Mouse (Mus musculus) hindbrain, postnatal 0 days (tissue): ENCODE results near the gene Mecr. TPM values are rescaled to one million over a fixed set of nuclear protein-coding genes. Genes with fewer than 3 reads are reported as not detected.

Source experiments
- ATAC-seq: fragments of 200-750 bp; cut with Nextera tagmentation; 2 replicates; pipeline ENCODE4 v1.8.0; 2017; ENCODE audit warnings: mild to moderate bottlenecking, moderate TSS enrichment, moderate library complexity
- DNase-seq: peaks from one replicate; pipeline ENCODE4 v3.0.0-alpha.2; 2015; ENCODE audit warnings: low spot score
- H3K27ac ChIP-seq: fragments of 300-500 bp; sonication (generic); 2 replicates; pipeline ENCODE4 v1.5.1; 2014; ENCODE audit warnings: mild to moderate bottlenecking
- H3K27me3 ChIP-seq: fragments of 300-500 bp; sonication (generic); 2 replicates; pipeline ENCODE4 v1.6.1; 2014; ENCODE audit warnings: low read length, mixed read lengths; ENCODE audit not compliant: insufficient read depth
- H3K36me3 ChIP-seq: fragments of 300-500 bp; sonication (generic); 2 replicates; pipeline ENCODE4 v1.6.1; 2014; ENCODE audit warnings: low read length, mixed read lengths; ENCODE audit not compliant: insufficient read depth
- H3K4me1 ChIP-seq: fragments of 300-500 bp; sonication (generic); 2 replicates; pipeline ENCODE4 v1.6.1; 2014; ENCODE audit warnings: antibody characterized with exemption, low read length, mixed read lengths; ENCODE audit not compliant: insufficient read depth
- H3K4me2 ChIP-seq: fragments of 300-500 bp; sonication (generic); 2 replicates; pipeline ENCODE4 v1.6.1; 2014; ENCODE audit warnings: low read depth, mild to moderate bottlenecking, low read length, moderate library complexity, mixed read lengths
- H3K4me3 ChIP-seq: fragments of 300-500 bp; sonication (generic); 2 replicates; pipeline ENCODE4 v1.5.1; 2014; ENCODE audit warnings: low read length
- H3K9ac ChIP-seq: fragments of 300-500 bp; sonication (generic); replicated peaks from 2 replicates; pipeline ENCODE4 v1.6.1; 2014; ENCODE audit warnings: mild to moderate bottlenecking, low read length, moderate library complexity, mixed read lengths
- H3K9me3 ChIP-seq: fragments of 300-500 bp; sonication (generic); 2 replicates; pipeline ENCODE4 v1.6.1; 2016; ENCODE audit warnings: low read length, mixed read lengths
- CTCF ChIP-seq: IDR thresholded peaks from 2 replicates; pipeline ENCODE4 v1.5.1; 2016; ENCODE audit warnings: antibody characterized with exemption, control low read depth, low read depth
- WGBS: fragments of 180-500 bp; shearing (Covaris S2); extraction: QIAGEN DNeasy Blood & Tissue Kit; methylation state at CpG from one replicate; pipeline ENCODE4 v1.1.7; 2014; 5-methylcytosine and 5-hydroxymethylcytosine counted together
- polyA plus RNA-seq: library from polyadenylated mRNA; unstranded; fragments of >200 nt; fragmentation: Nextera tagmentation; extraction: Ambion mirVana; gene quantifications from 2 replicates; pipeline ENCODE4 v1.2.1, GENCODE M21; 2015
- total RNA-seq: library from RNA; depleted of rRNA; stranded (reverse); fragments of >200 nt; gene quantifications from 2 replicates; pipeline ENCODE4 v1.2.3, GENCODE M21; 2014

The Mecr gene
- total and polyA plus RNA-seq, 2 experiments from 2014 or later = 21.5 to 33.8 TPM

GRCm38 (mm10) chr4:131822583-131822982 lies 20.7 kb upstream of the Mecr start:
- Histone ChIP-seq H3K9me3 (no peaks in the 10 kb centered on the region), H3K9ac (no peak overlapping the region), H3K36me3 (no peaks in the 10 kb centered on the region), H3K27ac (no peak overlapping the region), H3K4me1 (peaks cover 13% of the 10 kb centered on the region; the same call in 1 of the 2 replicates), H3K4me2 (no peak overlapping the region), H3K27me3 (no peaks in the 10 kb centered on the region), H3K4me3 (no peak overlapping the region)
- ATAC-seq (no peak), DNase-seq (no peak)
- no peak for TF ChIP-seq CTCF
- WGBS = 87% methylated on average over 3 of the region's 3 CpGs

GRCm38 (mm10) chr4:131824939-131825338 lies 18.3 kb upstream of the Mecr start:
- H3K9ac ChIP-seq = no peak overlapping the region
- H3K9me3 ChIP-seq = no peaks in the 10 kb centered on the region
- no peak for TF ChIP-seq CTCF
- DNase-seq = no peak
- H3K4me3 ChIP-seq = no peak overlapping the region
- H3K4me1 ChIP-seq = peaks cover 18% of the 10 kb centered on the region; the same call in 1 of the 2 replicates
- no peak overlapping the region for H3K27ac ChIP-seq
- WGBS = 28% methylated on average over 3 of the region's 3 CpGs
- no peaks in the 10 kb centered on the region for H3K36me3 ChIP-seq
- no peak overlapping the region for H3K4me2 ChIP-seq
- no peaks in the 10 kb centered on the region for H3K27me3 ChIP-seq
- ATAC-seq = no peak

DNA sequence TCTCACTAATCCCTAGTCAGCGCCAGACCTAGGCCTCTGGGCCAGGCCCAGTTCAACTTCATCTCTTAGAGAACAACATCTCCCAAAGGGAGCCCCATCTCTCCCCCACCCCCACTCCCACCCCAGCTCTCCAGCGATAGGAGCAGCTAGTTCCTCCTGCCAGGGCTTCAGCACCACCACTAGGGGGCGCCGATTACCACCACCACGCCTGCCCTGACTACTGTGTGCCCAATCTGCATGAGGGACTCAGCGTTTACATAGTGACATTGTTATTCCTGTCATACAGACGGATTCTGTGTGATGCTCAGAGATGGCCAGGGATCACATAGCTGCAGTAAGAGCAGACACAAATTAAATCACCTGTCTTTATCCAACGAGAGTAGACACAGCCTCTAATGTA lies 17.4 kb upstream of the Mecr start:
- ATAC-seq = no peak
- no peak for DNase-seq
- no peak overlapping the region for H3K9ac ChIP-seq
- no peak overlapping the region for H3K4me3 ChIP-seq
- no peak overlapping the region for H3K27ac ChIP-seq
- no peak overlapping the region for H3K4me2 ChIP-seq
- WGBS = 52% methylated on average over 8 of the region's 8 CpGs
- peak; percentile 62 for TF ChIP-seq CTCF
- H3K4me1 ChIP-seq = peaks cover 16% of the 10 kb centered on the region; the same call in 1 of the 2 replicates
- no peaks in the 10 kb centered on the region for H3K27me3 ChIP-seq
- no peaks in the 10 kb centered on the region for H3K36me3 ChIP-seq
- no peaks in the 10 kb centered on the region for H3K9me3 ChIP-seq

DNA sequence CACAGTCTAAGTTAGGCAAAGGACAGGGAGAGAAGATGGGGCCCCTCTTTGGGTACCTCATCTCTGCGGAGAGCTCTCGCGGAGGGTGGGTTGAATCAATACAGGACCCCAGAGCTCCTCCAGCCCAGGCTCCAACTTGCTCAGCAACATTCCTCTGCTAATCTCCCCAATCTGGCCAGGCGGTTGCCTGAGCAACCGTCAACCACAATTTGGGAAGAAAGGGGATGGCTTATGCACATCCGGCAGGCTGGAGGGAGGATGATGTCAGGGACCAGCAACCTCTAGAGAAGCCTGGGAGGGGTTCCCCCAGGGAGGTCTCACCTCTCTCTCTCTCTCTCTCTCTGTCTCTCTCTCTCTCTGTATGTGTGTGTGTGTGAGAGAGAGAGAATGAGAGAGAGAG lies 16.4 kb upstream of the Mecr start:
- H3K9ac ChIP-seq = no peak overlapping the region
- no peaks in the 10 kb centered on the region for H3K36me3 ChIP-seq
- no peaks in the 10 kb centered on the region for H3K27me3 ChIP-seq
- no peak overlapping the region for H3K4me2 ChIP-seq
- ATAC-seq = no peak; the same call in 1 of the 2 replicates
- peaks cover 6% of the 10 kb centered on the region; the same call in 1 of the 2 replicates for H3K4me1 ChIP-seq
- DNase-seq = peak; percentile 46
- no peaks in the 10 kb centered on the region for H3K9me3 ChIP-seq
- 11% methylated on average over 6 of the region's 6 CpGs for WGBS
- H3K27ac ChIP-seq = no peak overlapping the region
- H3K4me3 ChIP-seq = no peak overlapping the region
- TF ChIP-seq CTCF = no peak

- 78% methylated on average over 8 of the region's 8 CpGs for WGBS
- no peak for TF ChIP-seq CTCF
- Histone ChIP-seq H3K9me3 (no peaks in the 10 kb centered on the region), H3K36me3 (no peaks in the 10 kb centered on the region), H3K9ac (no peak overlapping the region), H3K4me1 (0 out of 2 replicates have a peak, but pooled peaks cover 5% of the 10 kb centered on the region), H3K4me3 (no peak overlapping the region), H3K27ac (no peak overlapping the region), H3K27me3 (no peaks in the 10 kb centered on the region), H3K4me2 (no peak overlapping the region)
- no peak for ATAC-seq
- DNase-seq = no peak
Measured at GRCm38 (mm10) chr4:131829123-131829522, 14.1 kb upstream of the Mecr start.

DNA sequence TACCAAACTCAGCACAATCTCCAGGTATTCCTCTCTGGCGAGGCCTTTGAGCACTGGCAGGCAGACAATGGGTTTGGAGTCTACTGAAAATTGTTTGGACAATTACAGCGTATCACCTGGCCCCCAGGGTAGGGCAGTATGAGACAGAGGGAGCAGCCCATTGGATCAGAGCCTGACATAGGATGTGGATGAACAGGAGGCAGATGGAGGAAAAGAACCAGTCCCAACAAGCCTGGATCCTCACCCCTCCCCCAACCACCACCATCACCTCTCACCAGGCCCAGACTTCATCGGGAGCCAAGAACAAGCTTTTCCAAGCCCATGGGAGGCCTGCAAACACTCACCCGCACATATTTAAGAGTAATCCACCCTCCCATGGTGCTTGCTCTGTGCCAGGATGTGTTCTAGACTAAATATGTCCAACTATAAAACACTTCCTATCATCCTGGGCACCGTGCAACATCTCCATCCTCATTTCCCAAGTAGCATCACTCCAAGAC lies 11.7 kb upstream of the Mecr start:
- H3K9me3 ChIP-seq = no peaks in the 10 kb centered on the region
- no peaks in the 10 kb centered on the region for H3K36me3 ChIP-seq
- no peak overlapping the region for H3K27ac ChIP-seq
- H3K27me3 ChIP-seq = no peaks in the 10 kb centered on the region
- WGBS = 81% methylated on average over 5 of the region's 5 CpGs
- no peak for DNase-seq
- H3K9ac ChIP-seq = no peak overlapping the region
- ATAC-seq = no peak
- no peak overlapping the region for H3K4me3 ChIP-seq
- H3K4me2 ChIP-seq = no peak overlapping the region
- TF ChIP-seq CTCF = no peak
- 0 out of 2 replicates have a peak, but pooled peaks cover 5% of the 10 kb centered on the region for H3K4me1 ChIP-seq

DNA sequence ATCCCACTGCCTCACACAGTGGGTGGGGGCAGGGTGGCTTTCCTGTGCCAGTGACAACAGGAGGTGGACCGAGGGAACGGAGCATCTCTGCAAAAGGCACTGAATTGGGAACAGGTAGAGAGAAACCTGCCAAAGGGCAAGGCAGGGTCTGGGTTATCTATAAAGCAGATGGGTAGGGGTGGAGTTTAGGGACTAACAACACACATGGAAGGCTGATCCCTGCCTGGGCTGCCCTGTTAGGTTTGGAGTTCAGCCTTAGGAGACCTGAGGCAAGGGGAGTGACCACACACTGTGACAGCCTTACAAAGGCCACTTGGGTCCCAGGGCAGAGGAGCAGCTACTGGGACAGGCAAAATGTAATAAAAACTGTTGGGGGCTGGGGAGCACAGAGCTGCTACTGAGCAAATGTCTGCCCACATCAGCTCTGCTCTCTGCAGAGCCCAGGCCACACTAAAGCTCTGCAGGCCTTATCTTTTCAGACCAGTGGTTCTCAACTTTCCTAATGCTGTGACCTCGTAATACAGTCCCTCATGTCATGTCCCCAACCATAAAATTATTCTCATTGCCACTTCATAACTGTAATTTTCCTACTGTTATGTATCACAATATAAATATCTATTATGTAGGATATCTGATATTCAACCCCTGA lies 10.4 kb upstream of the Mecr start:
- 79% methylated on average over 3 of the region's 3 CpGs for WGBS
- no peaks in the 10 kb centered on the region for H3K27me3 ChIP-seq
- H3K4me1 ChIP-seq = 0 out of 2 replicates have a peak, but pooled peaks cover 5% of the 10 kb centered on the region
- H3K4me2 ChIP-seq = no peak overlapping the region
- ATAC-seq = no peak
- DNase-seq = no peak
- H3K9ac ChIP-seq = no peak overlapping the region
- H3K9me3 ChIP-seq = no peaks in the 10 kb centered on the region
- no peaks in the 10 kb centered on the region for H3K36me3 ChIP-seq
- H3K27ac ChIP-seq = no peak overlapping the region
- no peak for TF ChIP-seq CTCF
- H3K4me3 ChIP-seq = no peak overlapping the region
